Mouse (Mus musculus) CH12.LX (cell line): ENCODE measurements at regions not wholly inside any gene's neighbourhood (a gene's known extent, or its start where the extent isn't known, plus 50 kb on each side); places are given as distances from the start of the nearest gene placed in this dataset.

Experiments used
- DNase-seq: peaks from one replicate; pipeline ENCODE4 v3.0.0-alpha.2; 2013; ENCODE audit errors: extremely low read depth
- H3K27ac ChIP-seq: 2 replicates; pipeline ENCODE4 v1.5.1; 2012; ENCODE audit warnings: low read depth, mild to moderate bottlenecking, control low read depth, moderate library complexity; ENCODE audit not compliant: insufficient read depth
- H3K27me3 ChIP-seq: replicated peaks from 2 replicates; pipeline ENCODE3; 2012; ENCODE audit warnings: inconsistent platforms
- H3K36me3 ChIP-seq, 2 experiments: replicated peaks in 1 of 2; 2 replicates each; pipeline versions ENCODE3 to v1.6.1; 2012; ENCODE audit warnings: inconsistent platforms in 1 of 2, low read length in 1 of 2, mild to moderate bottlenecking in 1 of 2, mixed read lengths in 1 of 2, moderate library complexity in 1 of 2; ENCODE audit not compliant: control insufficient read depth in 1 of 2, insufficient read depth in 1 of 2
- H3K4me1 ChIP-seq, 2 experiments: 2 replicates each; pipeline ENCODE4 v1.6.1; 2012; ENCODE audit warnings: inconsistent platforms in 1 of 2, moderate library complexity in 1 of 2; ENCODE audit not compliant: insufficient read depth in 2 of 2, control insufficient read depth in 1 of 2
- H3K4me2 ChIP-seq: 2 replicates; pipeline ENCODE4 v1.6.1; 2012; ENCODE audit warnings: low read depth, mild to moderate bottlenecking, control low read depth; ENCODE audit not compliant: poor library complexity, insufficient read depth, severe bottlenecking
- H3K4me3 ChIP-seq, 3 experiments: fragments of 150-350 bp in 1 of 3; sonication (generic) in 1 of 3; replicated peaks in 1 of 3; 2 replicates each; pipeline versions ENCODE3 to v1.5.1; 2011 to 2012; ENCODE audit warnings: low read depth in 2 of 3, low read length in 2 of 3, mild to moderate bottlenecking in 2 of 3, moderate library complexity in 2 of 3, control low read depth in 1 of 3, improper control_type of control experiment in 1 of 3, inconsistent platforms in 1 of 3, mixed read lengths in 1 of 3; ENCODE audit not compliant: poor library complexity in 1 of 3
- H3K79me2 ChIP-seq: replicated peaks from 2 replicates; pipeline ENCODE4 v1.6.1; 2012; ENCODE audit warnings: mild to moderate bottlenecking, moderate library complexity; ENCODE audit not compliant: control insufficient read depth, poor library complexity, insufficient read depth, severe bottlenecking; ENCODE audit errors: extremely low read depth
- H3K9ac ChIP-seq: 2 replicates; pipeline ENCODE4 v1.6.1; 2012; ENCODE audit warnings: low read depth, mild to moderate bottlenecking, control low read depth, moderate library complexity; ENCODE audit not compliant: insufficient read depth
- H3K9me3 ChIP-seq: replicated peaks from 2 replicates; pipeline ENCODE3; 2012; ENCODE audit warnings: low read length, inconsistent platforms, mixed read lengths
- BHLHE40 ChIP-seq: IDR thresholded peaks from 2 replicates; pipeline ENCODE4 v1.6.1; 2011; ENCODE audit warnings: mild to moderate bottlenecking, low read depth, low read length, improper control_type of control experiment
- CHD1 ChIP-seq: IDR thresholded peaks from 2 replicates; pipeline ENCODE4 v1.6.1; 2012; ENCODE audit warnings: low read depth, low read length, improper control_type of control experiment, inconsistent platforms
- E2F4 ChIP-seq: IDR thresholded peaks from 2 replicates; pipeline ENCODE4 v1.6.1; 2011; ENCODE audit warnings: low read depth, low read length, improper control_type of control experiment; ENCODE audit not compliant: insufficient replicate concordance
- EP300 ChIP-seq: IDR thresholded peaks from 2 replicates; pipeline ENCODE4 v1.6.1; 2011; ENCODE audit warnings: low read length, improper control_type of control experiment
- ETS1 ChIP-seq: conservative IDR thresholded peaks from 2 replicates; pipeline ENCODE4 v1.6.1; 2012; ENCODE audit warnings: low read depth, mild to moderate bottlenecking, inconsistent platforms, low read length, improper control_type of control experiment, moderate library complexity
- IRF4 ChIP-seq: IDR thresholded peaks from 2 replicates; pipeline ENCODE4 v1.6.1; 2014; ENCODE audit warnings: low read depth, mild to moderate bottlenecking, inconsistent platforms, low read length, improper control_type of control experiment
- JUN ChIP-seq: IDR thresholded peaks from 2 replicates; pipeline ENCODE4 v1.6.1; 2011; ENCODE audit warnings: low read depth, mild to moderate bottlenecking, low read length, improper control_type of control experiment, moderate library complexity; ENCODE audit not compliant: insufficient read depth
- JUND ChIP-seq: conservative IDR thresholded peaks from 2 replicates; pipeline ENCODE4 v1.6.1; 2011; ENCODE audit warnings: low read depth, low read length, improper control_type of control experiment
- KAT2A ChIP-seq: IDR thresholded peaks from 2 replicates; pipeline ENCODE4 v1.6.1; 2012; ENCODE audit warnings: low read length, improper control_type of control experiment, inconsistent platforms; ENCODE audit not compliant: insufficient replicate concordance
- MAFK ChIP-seq: IDR thresholded peaks from 2 replicates; pipeline ENCODE4 v1.6.1; 2011; ENCODE audit warnings: low read length, improper control_type of control experiment; ENCODE audit not compliant: insufficient replicate concordance
- MAX ChIP-seq: IDR thresholded peaks from 2 replicates; pipeline ENCODE4 v1.6.1; 2011; ENCODE audit warnings: low read length, improper control_type of control experiment
- MAZ ChIP-seq: IDR thresholded peaks from 2 replicates; pipeline ENCODE4 v1.6.1; 2012; ENCODE audit warnings: low read depth, mild to moderate bottlenecking, inconsistent platforms, low read length, improper control_type of control experiment, moderate library complexity
- MEF2A ChIP-seq: IDR thresholded peaks from 2 replicates; pipeline ENCODE4 v1.6.1; 2014; ENCODE audit warnings: low read depth, mild to moderate bottlenecking, inconsistent platforms, low read length, improper control_type of control experiment, borderline replicate concordance
- MXI1 ChIP-seq: IDR thresholded peaks from 2 replicates; pipeline ENCODE4 v1.6.1; 2011; ENCODE audit warnings: mild to moderate bottlenecking, low read depth, low read length, improper control_type of control experiment
- MYC ChIP-seq: IDR thresholded peaks from 2 replicates; pipeline ENCODE4 v1.6.1; 2011; ENCODE audit warnings: low read depth, mild to moderate bottlenecking, improper control_type of control experiment, low read length
- NRF1 ChIP-seq: IDR thresholded peaks from 2 replicates; pipeline ENCODE4 v1.6.1; 2014; ENCODE audit warnings: low read depth, mild to moderate bottlenecking, inconsistent platforms, low read length, improper control_type of control experiment, moderate library complexity
- POLR2A ChIP-seq: IDR thresholded peaks from 2 replicates; pipeline ENCODE4 v1.6.1; 2011; ENCODE audit warnings: low read depth, mild to moderate bottlenecking, improper control_type of control experiment, low read length
- RCOR1 ChIP-seq: conservative IDR thresholded peaks from 2 replicates; pipeline ENCODE4 v1.6.1; 2012; ENCODE audit warnings: low read depth, mild to moderate bottlenecking, inconsistent platforms, low read length, improper control_type of control experiment
- TBP ChIP-seq: conservative IDR thresholded peaks from 2 replicates; pipeline ENCODE4 v1.6.1; 2011; ENCODE audit warnings: low read depth, low read length, improper control_type of control experiment
- TCF12 ChIP-seq: IDR thresholded peaks from 2 replicates; pipeline ENCODE4 v1.6.1; 2014; ENCODE audit warnings: low read depth, mild to moderate bottlenecking, inconsistent platforms, low read length, improper control_type of control experiment
- UBTF ChIP-seq: IDR thresholded peaks from 2 replicates; pipeline ENCODE4 v1.6.1; 2012; ENCODE audit warnings: low read depth, mild to moderate bottlenecking, inconsistent platforms, low read length, improper control_type of control experiment, moderate library complexity
- ZC3H11A ChIP-seq: IDR thresholded peaks from 2 replicates; pipeline ENCODE4 v1.6.1; 2012; ENCODE audit warnings: low read depth, mild to moderate bottlenecking, inconsistent platforms, low read length, improper control_type of control experiment
- ZKSCAN1 ChIP-seq: IDR thresholded peaks from 2 replicates; pipeline ENCODE4 v1.6.1; 2012; ENCODE audit warnings: low read depth, inconsistent platforms, low read length, improper control_type of control experiment, borderline replicate concordance
- ZNF384 ChIP-seq: IDR thresholded peaks from 2 replicates; pipeline ENCODE4 v1.6.1; 2012; ENCODE audit warnings: low read depth, low read length, improper control_type of control experiment, inconsistent platforms
- dilution Hi-C: fragments of 300-500 bp; cut with MboI; formaldehyde crosslinking; loops from 2 replicates; pipeline ENCODE4 v1.14.3; 2020; ENCODE audit warnings: low sequenced_read_pairs; ENCODE audit not compliant: extremely low pct_unique_long_range_greater_than_20kb, extremely low pct_ligation_motif_present
- in situ Hi-C: fragments of 300-500 bp; cut with MboI; formaldehyde crosslinking; loops from 3 replicates; pipeline ENCODE4 v1.14.3; 2019; ENCODE audit warnings: low sequenced_read_pairs, low pct_ligation_motif_present, low pct_unique_long_range_greater_than_20kb, mixed read lengths

GRCm38 (mm10) chr2:94983484-94983883 lies 545.5 kb upstream of the Api5 start:
- Histone ChIP-seq H3K9ac (no peak overlapping the region), H3K4me1 (no peaks in the 10 kb centered on the region), H3K36me3 (no peaks in the 10 kb centered on the region), H3K79me2 (no peaks in the 10 kb centered on the region), H3K9me3 (peaks cover 25% of the 10 kb centered on the region), H3K27ac (no peak overlapping the region), H3K4me2 (no peak overlapping the region), H3K27me3 (no peaks in the 10 kb centered on the region), H3K4me3 (no peak overlapping the region)
- in situ Hi-C loops = no loop called here
- TF ChIP-seq NRF1 (no peak), ETS1 (no peak), RCOR1 (no peak), TBP (no peak), MYC (no peak), TCF12 (no peak), CHD1 (no peak), E2F4 (no peak), EP300 (no peak), ZNF384 (no peak), POLR2A (no peak), MAX (no peak), MEF2A (no peak), BHLHE40 (no peak)
- no peak for DNase-seq
- dilution Hi-C loops = no loop called here

DNA sequence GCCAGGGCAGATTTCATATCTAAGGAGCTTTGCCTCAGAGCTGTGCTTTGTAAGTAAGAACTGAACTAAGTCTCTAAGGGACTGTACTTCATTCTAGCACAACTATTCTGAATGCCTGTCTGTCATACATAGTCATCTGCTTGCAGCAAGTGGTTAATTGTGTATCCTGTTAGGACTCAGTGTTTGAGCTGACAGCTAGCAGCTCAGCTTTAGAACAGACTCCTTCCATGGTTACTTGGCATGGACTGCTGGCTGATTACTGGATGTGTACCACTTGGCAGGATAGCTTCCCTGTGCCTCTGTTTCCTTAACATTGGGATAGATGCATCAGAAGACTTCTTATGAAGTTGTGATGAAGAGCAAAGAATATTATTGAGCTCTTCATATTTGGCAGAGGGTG lies 525.6 kb upstream of the Api5 start:
- in situ Hi-C loops (no loop called here), dilution Hi-C loops (no loop called here)

More for the DNA sequence above, 525.6 kb upstream of the Api5 start:
- no peak for TF ChIP-seq RCOR1
- TF ChIP-seq KAT2A = no peak
- TF ChIP-seq EP300 = no peak
- no peak for TF ChIP-seq MEF2A
- no peak for TF ChIP-seq TCF12
- no peak for TF ChIP-seq IRF4
- no peak for TF ChIP-seq ZNF384
- no peak for TF ChIP-seq MAFK
- no peak for TF ChIP-seq POLR2A
- no peak for TF ChIP-seq JUN
- no peak for TF ChIP-seq TBP
- TF ChIP-seq UBTF = no peak
- TF ChIP-seq ZKSCAN1 = no peak
- TF ChIP-seq CHD1 = no peak
- TF ChIP-seq MAZ = no peak
- TF ChIP-seq JUND = no peak
- no peak for TF ChIP-seq MXI1
- TF ChIP-seq ZC3H11A = no peak
- Histone ChIP-seq H3K4me1 (no peaks in the 10 kb centered on the region), H3K9ac (no peak overlapping the region), H3K79me2 (no peaks in the 10 kb centered on the region), H3K9me3 (peaks cover 38% of the 10 kb centered on the region), H3K4me3 (no peak overlapping the region), H3K36me3 (no peaks in the 10 kb centered on the region), H3K4me2 (no peak overlapping the region), H3K27ac (no peak overlapping the region), H3K27me3 (no peaks in the 10 kb centered on the region)
- no peak for DNase-seq
